Mouse (Mus musculus) ES-E14 (cell line): ENCODE results near the gene Itpka. TPM values are rescaled to one million over a fixed set of nuclear protein-coding genes. Genes with fewer than 3 reads are reported as not detected.
A peak's percentile ranks its signal among the peaks of the same experiment; 100 is the strongest.

ENCODE experiments used
- DNase-seq: peaks from one replicate; pipeline ENCODE4 v3.0.0-alpha.2; 2013; ENCODE audit warnings: low read depth, low spot score
- H3K27ac ChIP-seq: 2 replicates; pipeline ENCODE4 v1.5.1; 2012; ENCODE audit warnings: low read depth, mild to moderate bottlenecking, low read length, moderate library complexity, mixed read lengths; ENCODE audit not compliant: poor library complexity, insufficient read depth, severe bottlenecking
- H3K36me3 ChIP-seq: 2 replicates; pipeline ENCODE4 v1.6.1; 2012; ENCODE audit warnings: mild to moderate bottlenecking, low read length, moderate library complexity, mixed read lengths; ENCODE audit not compliant: control insufficient read depth, poor library complexity, insufficient read depth, severe bottlenecking
- H3K4me1 ChIP-seq, 2 experiments: fragments of 150-350 bp in 1 of 2; sonication (generic) in 1 of 2; 2 replicates each; pipeline ENCODE4 v1.6.1; 2012; ENCODE audit warnings: low read length in 2 of 2, mild to moderate bottlenecking in 1 of 2, mixed read lengths in 1 of 2; ENCODE audit not compliant: control insufficient read depth in 2 of 2, insufficient read depth in 2 of 2, poor library complexity in 1 of 2
- H3K4me3 ChIP-seq, 2 experiments: fragments of 150-350 bp in 1 of 2; sonication (generic) in 1 of 2; 2 replicates each; pipeline ENCODE4 v1.5.1; 2012; ENCODE audit warnings: low read length in 2 of 2, low read depth in 1 of 2, mild to moderate bottlenecking in 1 of 2, mixed read lengths in 1 of 2; ENCODE audit not compliant: insufficient read depth in 1 of 2, poor library complexity in 1 of 2, severe bottlenecking in 1 of 2
- H3K9ac ChIP-seq: 2 replicates; pipeline ENCODE4 v1.6.1; 2012; ENCODE audit warnings: low read depth, mild to moderate bottlenecking, low read length, mixed read lengths; ENCODE audit not compliant: poor library complexity, insufficient read depth, severe bottlenecking
- H3K9me3 ChIP-seq: fragments of 150-350 bp; sonication (generic); 2 replicates; pipeline ENCODE4 v1.6.1; 2012; ENCODE audit warnings: low read depth, mild to moderate bottlenecking, low read length; ENCODE audit not compliant: control insufficient read depth, insufficient read depth
- CHD2 ChIP-seq: IDR thresholded peaks from 2 replicates; pipeline ENCODE4 v1.6.1; 2014; ENCODE audit warnings: mild to moderate bottlenecking, low read depth, low read length, inconsistent platforms
- HCFC1 ChIP-seq: IDR thresholded peaks from 2 replicates; pipeline ENCODE4 v1.6.1; 2012; ENCODE audit warnings: low read length, inconsistent platforms, borderline replicate concordance; ENCODE audit not compliant: insufficient read depth
- MAFK ChIP-seq: IDR thresholded peaks from 2 replicates; pipeline ENCODE4 v1.6.1; 2014; ENCODE audit warnings: mild to moderate bottlenecking, low read depth, low read length, inconsistent platforms; ENCODE audit not compliant: insufficient read depth
- ZC3H11A ChIP-seq: IDR thresholded peaks from 2 replicates; pipeline ENCODE4 v1.6.1; 2012; ENCODE audit warnings: low read depth, mild to moderate bottlenecking, inconsistent platforms, low read length, borderline replicate concordance
- ZNF384 ChIP-seq: IDR thresholded peaks from 2 replicates; pipeline ENCODE4 v1.6.1; 2012; ENCODE audit warnings: low read depth, low read length, inconsistent platforms
- in situ Hi-C, 2 experiments: fragments of 600-800 bp; cut with MboI; formaldehyde crosslinking; loops; one replicate each; pipeline ENCODE4 v1.15.1; 2025; ENCODE audit warnings: low sequenced_read_pairs in 2 of 2, inconsistent platforms in 1 of 2; ENCODE audit not compliant: unreplicated experiment in 2 of 2
- total RNA-seq: library from RNA; depleted of rRNA; stranded (reverse); fragments of 300-350 nt; gene quantifications from 2 replicates; pipeline ENCODE4 v1.2.3, GENCODE M21; 2012

Gene Itpka
- total RNA-seq, 1 experiment, result 9.2 TPM

DNA sequence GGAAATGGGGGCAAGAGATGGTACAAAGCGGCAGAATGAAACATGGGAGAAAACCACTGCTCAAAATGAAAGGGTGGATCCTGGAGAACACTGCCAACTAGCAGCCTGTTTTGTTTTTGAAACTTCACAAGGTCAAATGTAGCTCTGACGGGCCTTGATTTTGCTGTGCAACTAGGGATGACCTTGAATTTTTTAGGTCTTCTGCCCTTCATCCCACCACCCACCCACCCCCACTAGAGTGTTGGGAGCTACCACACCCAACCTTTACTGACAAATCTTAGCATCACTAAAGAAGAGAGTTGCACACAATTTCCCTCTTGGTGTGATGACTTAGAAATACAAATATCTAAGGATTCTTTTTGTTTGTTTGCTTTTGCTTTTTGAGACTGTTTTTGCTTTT, 47.9 kb downstream of the Itpka start:
- TF ChIP-seq CHD2 (no peak), ZNF384 (no peak), HCFC1 (no peak)
- no peak for DNase-seq
- H3K9ac ChIP-seq, result no peak overlapping the region
- H3K9me3 ChIP-seq, result no peaks in the 10 kb centered on the region
- in situ Hi-C loops, result no loop called here
- H3K36me3 ChIP-seq, result peaks cover 2% of the 10 kb centered on the region; the same call in 1 of the 2 replicates
- peaks cover 0 to 2% of the 10 kb centered on the region in 2 experiments; a peak in 2 of 4 replicates for H3K4me1 ChIP-seq
- no peak overlapping the region for H3K4me3 ChIP-seq
- H3K27ac ChIP-seq, result peak overlapping the region; percentile 17; the same call in 1 of the 2 replicates

DNA sequence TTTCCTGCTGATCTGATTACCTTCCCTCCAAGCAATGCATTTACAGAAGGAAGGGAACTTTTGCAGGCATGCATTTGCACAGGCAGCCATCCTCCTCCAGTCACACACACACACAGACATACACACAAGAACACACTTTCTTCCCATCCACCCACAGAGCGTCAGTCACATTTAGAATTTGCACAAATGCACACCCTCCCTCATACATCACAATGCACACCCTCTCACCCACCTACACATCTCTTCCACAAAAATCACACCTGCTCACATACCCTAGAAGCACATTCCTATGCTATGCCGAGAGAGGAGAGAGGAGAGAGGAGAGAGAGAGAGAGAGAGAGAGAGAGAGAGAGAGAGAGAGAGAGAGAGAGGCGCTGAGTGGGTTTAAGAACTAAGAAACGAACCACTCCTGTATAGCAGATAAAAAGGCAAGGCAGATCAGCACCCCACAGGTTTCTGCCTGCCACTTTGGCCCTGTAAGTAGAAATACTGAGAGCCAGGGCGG, 55.2 kb downstream of the Itpka start, which contains the start of gene Tyro3:
TSS of gene Tyro3 (plus strand) at position 455 of the 505 bp plus-strand sequence.
- H3K36me3 ChIP-seq, result peaks cover 2% of the 10 kb centered on the region; the same call in 1 of the 2 replicates
- no peak within 1 kb of the TSS for H3K4me3 ChIP-seq
- H3K27ac ChIP-seq, result no peak within 1 kb of the TSS
- no peak within 1 kb of the TSS for H3K9ac ChIP-seq
- TF ChIP-seq MAFK (no peak), ZC3H11A (no peak), CHD2 (no peak), ZNF384 (no peak), HCFC1 (no peak)
- DNase-seq, result no peak
- in situ Hi-C loops, result no loop called here
- H3K9me3 ChIP-seq, result no peaks in the 10 kb centered on the region
- H3K4me1 ChIP-seq, result peaks cover 8 to 19% of the 10 kb centered on the region in 2 experiments; a peak in 3 of 4 replicates

DNA sequence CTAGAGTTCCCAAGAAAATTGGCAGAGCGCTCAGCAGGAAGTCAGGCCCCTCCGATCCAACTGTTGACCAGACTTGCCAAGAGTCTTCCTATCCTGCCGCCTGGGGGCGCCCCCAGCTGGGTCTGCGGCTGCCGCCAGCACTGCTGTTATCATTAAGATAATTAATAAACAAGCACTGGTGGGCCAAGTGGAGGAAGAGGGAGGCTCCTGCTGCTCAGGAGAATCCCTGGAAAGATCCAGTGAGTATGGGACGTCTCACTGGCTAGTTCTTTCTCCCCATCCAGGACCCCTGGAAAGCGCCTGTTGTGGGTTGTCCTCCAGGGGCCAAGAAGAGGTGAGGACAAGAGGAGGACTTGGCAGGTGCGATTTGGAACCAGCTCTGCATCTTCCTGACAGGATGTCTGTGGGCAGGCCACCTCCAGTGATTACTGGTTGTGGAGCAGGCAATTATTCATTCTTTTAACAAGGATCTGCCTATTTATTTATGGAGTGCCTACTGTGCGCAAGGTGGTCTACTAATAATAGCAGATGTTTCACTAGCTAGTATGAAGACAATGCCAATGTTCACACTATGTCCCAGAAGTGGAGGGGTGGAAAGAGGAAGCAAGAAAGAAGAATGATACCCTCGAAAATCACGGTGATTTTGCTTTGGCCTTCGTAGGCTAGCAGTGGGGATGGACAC, 56.2 kb downstream of the Itpka start:
- in situ Hi-C loops, result no loop called here
- Histone ChIP-seq H3K4me3 (peak overlapping the region; percentile 88 to 92; a peak in 2 of 4 replicates), H3K9ac (no peak overlapping the region), H3K36me3 (peaks cover 2% of the 10 kb centered on the region; the same call in 1 of the 2 replicates), H3K4me1 (peaks cover 13 to 27% of the 10 kb centered on the region in 2 experiments; a peak in 3 of 4 replicates), H3K9me3 (no peaks in the 10 kb centered on the region), H3K27ac (no peak overlapping the region)
- DNase-seq, result no peak
- TF ChIP-seq MAFK (no peak), ZC3H11A (0 out of 2 replicates have a peak, but pooled peaks have one; percentile 4), CHD2 (no peak), HCFC1 (no peak), ZNF384 (no peak)

DNA sequence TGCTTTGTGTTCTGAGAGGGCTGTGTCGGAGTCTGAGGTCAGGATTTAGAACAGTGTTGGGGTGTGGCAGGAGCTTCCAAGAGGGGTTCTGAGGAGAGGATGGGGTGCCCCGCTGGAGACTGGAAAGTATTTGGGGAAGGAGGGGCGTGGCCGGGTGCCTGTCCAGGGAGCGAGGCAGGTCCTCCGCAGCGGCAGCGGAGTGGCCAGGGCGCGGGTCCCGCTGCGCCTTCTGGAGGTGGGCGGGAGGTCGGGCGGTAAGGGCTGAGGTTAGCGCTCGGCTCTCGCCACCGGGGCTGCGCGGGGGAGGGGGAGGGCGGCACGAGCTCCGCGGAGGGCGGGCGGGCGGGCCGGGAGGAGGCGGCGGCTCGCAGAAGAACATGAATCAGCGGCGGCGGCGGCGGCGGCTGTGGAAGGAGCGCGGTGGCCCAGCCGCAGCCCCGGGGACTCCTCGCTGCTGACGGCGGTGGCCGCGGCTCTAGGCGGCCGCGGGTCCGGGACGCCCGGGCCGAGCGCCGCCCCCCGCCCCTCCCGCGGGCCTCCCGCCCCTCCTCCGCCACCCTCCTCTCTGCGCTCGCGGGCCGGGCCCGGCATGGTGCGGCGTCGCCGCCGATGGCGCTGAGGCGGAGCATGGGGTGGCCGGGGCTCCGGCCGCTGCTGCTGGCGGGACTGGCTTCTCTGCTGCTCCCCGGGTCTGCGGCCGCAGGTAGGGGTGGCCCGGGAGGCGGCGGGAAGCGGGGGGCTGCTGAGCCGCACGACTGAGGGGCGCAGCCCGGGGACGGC, 57.2 kb downstream of the Itpka start:
- peak overlapping the region; percentile 31; the same call in 1 of the 2 replicates for H3K27ac ChIP-seq

More for the DNA sequence above, 57.2 kb downstream of the Itpka start:
- no peak for TF ChIP-seq ZNF384
- TF ChIP-seq MAFK, result no peak
- TF ChIP-seq ZC3H11A, result no peak
- no peak for TF ChIP-seq CHD2
- TF ChIP-seq HCFC1, result no peak
- Histone ChIP-seq H3K9ac (peak overlapping the region; percentile 88), H3K4me1 (peaks cover 21 to 33% of the 10 kb centered on the region in 2 experiments; a peak in 3 of 4 replicates), H3K36me3 (peaks cover 4% of the 10 kb centered on the region; the same call in 1 of the 2 replicates), H3K9me3 (no peaks in the 10 kb centered on the region), H3K4me3 (peak overlapping the region; percentile 88 to 92)
- in situ Hi-C loops, result no loop called here
- DNase-seq, result no peak
